Mouse (Mus musculus) right cerebral cortex, postnatal 14 days (tissue): ENCODE measurements at regions not wholly inside any gene's neighbourhood (a gene's known extent, or its start where the extent isn't known, plus 50 kb on each side); places are given as distances from the start of the nearest gene placed in this dataset.
"Not testable (repeated sequence)": the region's sequence is repeated elsewhere in the genome, so short reads cannot be mapped to it uniquely, and the experiment has no call there.

ENCODE experiments used
- DNase-seq: peaks from one replicate; pipeline ENCODE4 v3.0.0; 2022

GRCm38 (mm10) chr17:63712937-63713336 is 149.9 kb upstream of the Fer start:
- DNase-seq = no peak

GRCm38 (mm10) chr17:63715687-63716086 is 147.2 kb upstream of the Fer start:
- DNase-seq = no peak

GRCm38 (mm10) chr17:63716161-63716560 is 146.7 kb upstream of the Fer start:
- DNase-seq = no peak

- DNase-seq = no peak
These were observed 145.7 kb upstream of the Fer start for GRCm38 (mm10) chr17:63717051-63717578.

- DNase-seq = no peak
These were observed 143.7 kb upstream of the Fer start for GRCm38 (mm10) chr17:63718972-63719715.

- DNase-seq = no peak
These were observed 143.1 kb upstream of the Fer start for GRCm38 (mm10) chr17:63719771-63720170.

- DNase-seq = no peak
These were observed 142.0 kb upstream of the Fer start for GRCm38 (mm10) chr17:63720883-63721282.

GRCm38 (mm10) chr17:63722434-63723004 is 140.3 kb upstream of the Fer start:
- no peak for DNase-seq

GRCm38 (mm10) chr17:63738206-63738605 is 124.7 kb upstream of the Fer start:
- no peak for DNase-seq

- no peak for DNase-seq
These were observed 123.2 kb upstream of the Fer start for GRCm38 (mm10) chr17:63739710-63740109.

GRCm38 (mm10) chr17:63749257-63749656 is 113.6 kb upstream of the Fer start:
- DNase-seq = not testable (repeated sequence)

GRCm38 (mm10) chr17:63754399-63754798 is 108.5 kb upstream of the Fer start:
- DNase-seq = no peak

- DNase-seq = no peak
These were observed 104.8 kb upstream of the Fer start for GRCm38 (mm10) chr17:63757896-63758695.

- DNase-seq = no peak
These were observed 104.0 kb upstream of the Fer start for GRCm38 (mm10) chr17:63758817-63759404.

- DNase-seq = no peak
These were observed 101.8 kb upstream of the Fer start for GRCm38 (mm10) chr17:63761058-63761457.

- no peak for DNase-seq
These were observed 91.8 kb upstream of the Fer start for GRCm38 (mm10) chr17:63771111-63771510.

- DNase-seq = no peak
These were observed 78.3 kb upstream of the Fer start for GRCm38 (mm10) chr17:63784381-63785116.

GRCm38 (mm10) chr17:63786444-63786843 is 76.4 kb upstream of the Fer start:
- DNase-seq = no peak

- DNase-seq = no peak
These were observed 68.5 kb upstream of the Fer start for GRCm38 (mm10) chr17:63794352-63794751.

GRCm38 (mm10) chr17:63798381-63798780 is 64.5 kb upstream of the Fer start:
- DNase-seq = no peak

- no peak for DNase-seq
These were observed 63.8 kb upstream of the Fer start for GRCm38 (mm10) chr17:63798961-63799531.

GRCm38 (mm10) chr17:63801411-63801810 is 61.5 kb upstream of the Fer start:
- DNase-seq = no peak
